Mouse (Mus musculus) embryonic fibroblast, embryonic 13.5 days (primary cell): Measurements from ENCODE around the gene Klk11. TPM values are rescaled to one million over a fixed set of nuclear protein-coding genes. Genes with fewer than 3 reads are reported as not detected.

ENCODE experiments used
- H3K27ac ChIP-seq: 2 replicates; pipeline ENCODE4 v1.5.1; 2012; ENCODE audit warnings: low read length, control low read depth, inconsistent platforms; ENCODE audit not compliant: insufficient read depth
- H3K4me1 ChIP-seq: 2 replicates; pipeline ENCODE4 v1.6.1; 2011; ENCODE audit warnings: low read length; ENCODE audit not compliant: control insufficient read depth, insufficient read depth
- H3K4me3 ChIP-seq: 2 replicates; pipeline ENCODE4 v1.5.1; 2011; ENCODE audit warnings: mild to moderate bottlenecking, control low read depth, low read length; ENCODE audit not compliant: insufficient read depth
- CTCF ChIP-seq: IDR thresholded peaks from 2 replicates; pipeline ENCODE4 v1.5.1; 2011; ENCODE audit warnings: mild to moderate bottlenecking, control low read depth, low read length, moderate library complexity, borderline replicate concordance; ENCODE audit not compliant: insufficient read depth
- POLR2A ChIP-seq: IDR thresholded peaks from 2 replicates; pipeline ENCODE4 v1.6.1; 2011; ENCODE audit warnings: low read depth, mild to moderate bottlenecking, control low read depth, low read length, moderate library complexity
- polyA plus RNA-seq: library from polyadenylated mRNA; stranded (reverse); fragments of >200 nt; gene quantifications from 2 replicates; pipeline ENCODE4 v1.2.4, GENCODE M21; 2011; ENCODE audit warnings: low read depth; ENCODE audit not compliant: missing spikeins, insufficient read length

Gene Klk11
- polyA plus RNA-seq, 1 experiment = not detected

- no peak overlapping the region for H3K27ac ChIP-seq
- H3K4me1 ChIP-seq = no peaks in the 10 kb centered on the region
- TF ChIP-seq POLR2A (no peak), CTCF (no peak)
- no peak overlapping the region for H3K4me3 ChIP-seq
Observed at GRCm38 (mm10) chr7:43827706-43828105, 53.3 kb downstream of the Klk11 start.

Other genes starting within 250 kb of the Klk11 start
- gene Cd33, start 230.2 kb upstream of the Klk11 start, polyA plus RNA-seq = 0.72 TPM in 1 of 2 replicates, not detected in the other
- 2.8 and 4.1 TPM in 2 replicates for gene Zfp658, start 212.3 kb upstream of the Klk11 start, polyA plus RNA-seq
- gene Zfp719, start 195.0 kb upstream of the Klk11 start, polyA plus RNA-seq = 19.8 and 24.2 TPM in 2 replicates
- gene Zfp819, start 167.4 kb upstream of the Klk11 start, polyA plus RNA-seq = not detected in 2 replicates
- not detected in 2 replicates for gene Ceacam18, start 139.9 kb upstream of the Klk11 start, polyA plus RNA-seq
- gene Siglece, start 114.4 kb upstream of the Klk11 start, polyA plus RNA-seq = not detected in 2 replicates
- 6.5 and 6.6 TPM in 2 replicates for gene Ctu1, start 102.6 kb upstream of the Klk11 start, polyA plus RNA-seq
- not detected in 2 replicates for gene Klk14, start 84.2 kb upstream of the Klk11 start, polyA plus RNA-seq
- gene Klk13, start 62.0 kb upstream of the Klk11 start, polyA plus RNA-seq = not detected in 2 replicates
- gene Klk12, start 5.7 kb upstream of the Klk11 start, polyA plus RNA-seq = not detected in 2 replicates
- gene Klk10, start 6.4 kb downstream of the Klk11 start, polyA plus RNA-seq = 0.63 and 1.8 TPM in 2 replicates
- gene Klk9, start 17.3 kb downstream of the Klk11 start, polyA plus RNA-seq = not detected in 2 replicates
- gene Klk8, start 23.0 kb downstream of the Klk11 start, polyA plus RNA-seq = 6.2 and 12.8 TPM in 2 replicates
- gene Klk7, start 36.7 kb downstream of the Klk11 start, polyA plus RNA-seq = not detected in 2 replicates
- gene Klk6, start 49.9 kb downstream of the Klk11 start, polyA plus RNA-seq = not detected in 2 replicates
- not detected in 2 replicates for gene Klk5, start 67.4 kb downstream of the Klk11 start, polyA plus RNA-seq
- gene Klk4, start 106.6 kb downstream of the Klk11 start, polyA plus RNA-seq = not detected in 2 replicates
- gene Klk15, start 159.1 kb downstream of the Klk11 start, polyA plus RNA-seq = not detected in 2 replicates
- gene Klk1b8, start 176.1 kb downstream of the Klk11 start, polyA plus RNA-seq = not detected in 2 replicates
- not detected in 2 replicates for gene Klk1b1, start 192.1 kb downstream of the Klk11 start, polyA plus RNA-seq
- not detected in 2 replicates for gene Klk1b9, start 201.5 kb downstream of the Klk11 start, polyA plus RNA-seq
- not detected in 2 replicates for gene Klk1b11, start 221.3 kb downstream of the Klk11 start, polyA plus RNA-seq
- not detected in 2 replicates for gene Klk1b26, start 237.6 kb downstream of the Klk11 start, polyA plus RNA-seq